Mouse (Mus musculus) c-Kit-positive CD71-negative TER-119-negative erythroid progenitor cells, embryonic 14.5 days (primary cell): ENCODE data around the gene Myrip.

Experiments used
- DNase-seq: peaks from one replicate; pipeline ENCODE4 v3.0.0-alpha.2; 2013; ENCODE audit warnings: low read depth

Myrip gene

DNA sequence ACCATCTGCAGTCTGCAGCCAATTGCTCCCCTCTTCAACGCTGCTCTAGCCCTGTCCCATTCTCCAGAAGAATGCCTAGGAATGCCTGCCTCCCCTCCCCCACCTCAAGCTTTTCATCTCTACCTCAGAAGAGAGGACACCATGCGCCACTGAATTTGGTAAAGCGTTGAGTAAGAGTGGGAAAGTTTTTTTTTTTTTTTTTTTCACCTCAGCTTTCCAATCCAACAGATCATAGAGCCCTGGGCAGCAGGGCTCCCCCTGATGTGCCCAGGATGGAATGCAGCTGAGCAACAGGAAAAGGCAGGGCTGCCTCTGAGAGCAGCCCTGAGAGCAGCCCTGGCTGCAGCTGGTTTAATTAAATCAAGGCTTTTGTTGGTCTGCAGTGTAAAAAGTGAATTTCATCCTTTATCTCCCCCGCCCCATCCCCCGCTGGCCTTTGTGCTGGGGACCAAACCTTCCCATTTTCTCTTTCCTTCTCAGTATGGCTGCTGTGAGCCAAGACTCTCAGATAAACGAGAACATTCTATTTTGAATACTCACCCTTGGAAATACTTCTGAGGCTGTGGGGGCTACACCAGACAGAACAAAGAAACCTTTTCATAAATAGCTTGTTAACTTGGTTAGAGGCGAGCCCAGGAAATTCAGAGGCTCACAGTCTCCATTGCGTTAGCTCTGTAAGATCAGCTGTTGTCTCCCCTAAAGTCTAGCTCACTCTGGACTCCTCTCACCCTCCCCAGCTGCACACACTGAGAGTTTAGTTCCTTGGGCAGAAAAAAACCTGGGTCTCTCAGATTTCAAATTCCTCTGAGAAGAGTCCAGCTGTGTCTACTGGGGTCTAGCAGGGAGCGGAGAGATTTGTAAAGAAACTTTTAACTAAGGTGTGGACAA lies 154.7 kb downstream of the Myrip start:
- no peak for DNase-seq

DNA sequence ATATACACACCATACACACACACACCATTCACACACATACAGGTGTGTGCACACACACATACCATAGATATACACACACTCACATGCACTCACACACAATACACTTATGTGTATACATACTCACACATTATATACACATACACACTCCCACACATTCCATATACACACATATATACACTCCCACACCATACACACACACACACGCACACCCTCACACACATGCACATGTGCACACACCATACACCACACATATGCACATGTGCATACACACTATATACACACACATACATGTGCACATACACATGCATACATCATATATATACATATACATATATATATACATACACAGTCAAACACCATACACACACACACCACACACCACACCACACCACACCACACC lies 169.1 kb downstream of the Myrip start:
- DNase-seq = no peak

DNA sequence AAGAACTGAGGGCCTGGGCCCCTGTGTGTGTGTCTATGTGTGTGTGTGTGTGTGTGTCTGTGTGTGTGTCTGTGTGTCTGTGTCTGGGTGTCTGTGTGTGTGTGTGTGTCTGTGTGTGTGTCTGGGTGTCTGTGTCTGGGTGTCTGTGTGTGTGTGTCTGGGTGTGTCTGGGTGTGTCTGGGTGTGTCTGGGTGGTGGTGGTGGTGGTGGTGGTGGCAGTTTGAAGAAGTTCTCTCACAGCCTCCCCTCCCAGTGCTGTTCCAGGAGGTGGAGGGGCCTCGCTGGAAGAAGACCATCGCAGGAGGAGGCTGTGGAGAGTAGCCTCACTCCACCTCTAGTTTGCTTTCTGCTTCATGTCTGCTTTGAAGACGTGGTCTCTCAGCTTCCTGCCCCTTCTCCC lies 180.3 kb downstream of the Myrip start:
- DNase-seq = no peak

- no peak for DNase-seq
Observed at GRCm38 (mm10) chr9:120482382-120482781, 181.1 kb downstream of the Myrip start.

- no peak for DNase-seq
Observed at GRCm38 (mm10) chr9:120483101-120483500, 181.8 kb downstream of the Myrip start.

- DNase-seq = no peak
Observed at GRCm38 (mm10) chr9:120487076-120487475, 185.8 kb downstream of the Myrip start.

DNA sequence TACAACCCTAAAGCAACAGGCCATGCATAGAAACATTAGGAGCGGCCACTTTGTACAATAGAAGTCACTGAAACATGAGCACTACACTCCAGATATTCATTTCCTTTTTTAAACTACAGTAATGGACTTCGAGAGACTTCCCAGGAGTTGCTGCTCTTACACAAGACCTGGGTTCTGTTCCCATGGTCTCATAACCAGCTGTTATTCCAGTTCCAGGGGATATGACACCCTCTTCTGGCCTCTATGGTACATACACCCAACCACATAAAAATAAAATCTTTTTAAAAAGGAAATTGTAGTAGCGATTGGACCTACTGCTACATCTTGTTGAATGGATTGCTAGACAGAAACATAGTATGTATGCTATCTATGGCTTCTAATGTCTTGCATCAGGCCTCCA lies 190.2 kb downstream of the Myrip start:
- no peak for DNase-seq

GRCm38 (mm10) chr9:120492010-120492399 lies 190.7 kb downstream of the Myrip start, which contains the start of gene Eif1b:
Gene Eif1b, plus strand, starts transcription at chr9:120492232.
- no peak for DNase-seq

GRCm38 (mm10) chr9:120492400-120493351 lies 191.4 kb downstream of the Myrip start:
- DNase-seq = peak; percentile 61

GRCm38 (mm10) chr9:120493781-120494180 lies 192.5 kb downstream of the Myrip start:
- no peak for DNase-seq

GRCm38 (mm10) chr9:120496691-120497090 lies 195.4 kb downstream of the Myrip start:
- DNase-seq = peak; percentile 61

DNA sequence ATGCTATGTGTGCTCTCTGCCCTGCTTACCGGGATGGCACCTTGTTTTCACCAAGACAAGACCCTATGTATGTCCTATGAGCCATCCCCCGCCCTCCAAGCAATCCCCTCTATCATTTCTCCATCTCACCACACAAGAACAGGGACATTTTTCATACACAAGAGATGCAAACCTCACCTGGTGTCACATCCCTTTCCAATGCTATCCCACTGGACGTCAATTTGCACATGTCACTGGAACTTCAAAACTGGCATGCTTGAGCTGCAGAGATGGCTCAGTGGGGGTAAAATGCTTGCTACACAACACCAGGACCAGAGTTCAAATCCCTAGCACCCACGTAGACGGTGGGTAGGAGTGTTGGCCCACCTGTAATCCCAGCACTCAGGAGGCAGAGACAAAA lies 196.7 kb downstream of the Myrip start:
- DNase-seq = no peak

GRCm38 (mm10) chr9:120501191-120501902 lies 200.0 kb downstream of the Myrip start:
- DNase-seq = peak; percentile 41

- DNase-seq = peak; percentile 93
Observed at GRCm38 (mm10) chr9:120502013-120502412, 200.7 kb downstream of the Myrip start.

GRCm38 (mm10) chr9:120504423-120504822 lies 203.1 kb downstream of the Myrip start:
- DNase-seq = no peak

DNA sequence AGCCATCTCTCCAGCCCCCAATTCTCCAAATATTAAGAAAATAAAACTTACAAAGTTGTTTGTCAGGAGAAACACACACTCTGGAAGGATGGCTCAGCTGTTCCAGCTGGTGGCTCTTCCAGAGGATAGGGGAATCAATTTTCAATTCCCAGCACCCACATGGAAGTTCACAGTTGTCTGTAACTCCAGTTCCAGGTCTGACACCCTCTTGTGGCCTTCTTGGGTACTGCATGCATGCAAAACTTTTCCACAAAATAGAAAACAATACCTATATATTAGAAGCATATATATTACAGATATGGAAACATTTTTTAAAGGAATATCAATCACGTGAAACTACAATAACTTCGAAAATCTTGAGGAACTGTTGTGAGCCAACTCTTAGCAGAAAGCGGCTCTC lies 210.5 kb downstream of the Myrip start:
- DNase-seq = no peak

GRCm38 (mm10) chr9:120516720-120517119 lies 215.4 kb downstream of the Myrip start:
- DNase-seq = no peak

DNA sequence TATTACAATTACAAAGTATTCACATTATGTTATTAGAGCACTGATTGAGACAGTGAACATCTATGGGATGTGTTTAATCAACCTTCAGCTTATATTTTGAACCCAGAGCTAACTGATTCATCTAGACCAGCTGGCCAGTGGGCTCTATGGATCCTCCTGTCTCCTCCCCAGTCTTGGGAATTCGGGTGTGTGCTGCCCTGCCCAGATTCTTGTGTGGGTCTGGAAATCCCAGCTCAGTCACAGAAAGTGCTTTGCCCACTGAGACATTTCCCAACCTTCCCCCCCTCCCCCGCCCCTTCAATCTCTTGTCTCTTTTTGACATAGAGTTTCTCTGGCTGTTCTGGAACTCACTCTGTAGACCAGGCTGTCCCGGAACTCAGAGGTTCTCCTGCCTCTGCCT lies 217.6 kb downstream of the Myrip start:
- DNase-seq = no peak

DNA sequence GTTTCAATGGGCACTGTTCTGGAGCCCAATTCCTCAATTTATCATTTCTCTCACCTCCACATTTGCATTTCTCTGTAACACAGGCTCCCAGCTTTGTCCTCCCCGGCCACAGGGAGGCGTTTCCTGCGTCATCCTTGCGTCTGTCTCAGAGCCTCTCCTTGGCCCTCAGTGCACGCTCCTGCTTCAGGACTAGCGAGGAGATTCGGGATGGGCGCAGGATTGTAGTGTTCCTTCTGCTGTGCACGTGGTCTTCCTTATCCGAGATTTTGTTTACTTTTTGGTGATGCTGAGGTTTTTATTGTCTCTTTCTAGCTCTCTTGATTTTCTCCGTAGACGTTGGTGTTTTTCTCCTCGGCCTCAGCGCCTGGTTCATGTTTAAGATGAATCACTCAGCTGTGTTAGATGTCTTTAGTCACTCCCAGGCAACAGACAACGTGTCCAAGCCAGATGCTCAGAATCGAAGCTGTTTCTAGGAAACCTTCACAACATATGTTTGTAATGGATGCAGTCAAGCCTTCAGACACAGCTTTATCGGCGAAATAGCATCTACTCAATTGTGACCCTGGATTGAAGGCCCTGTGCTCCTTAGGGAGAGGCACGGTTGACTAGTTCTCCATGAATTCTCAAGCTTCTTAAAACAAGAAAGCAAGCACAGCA lies 218.3 kb downstream of the Myrip start:
- DNase-seq = no peak

DNA sequence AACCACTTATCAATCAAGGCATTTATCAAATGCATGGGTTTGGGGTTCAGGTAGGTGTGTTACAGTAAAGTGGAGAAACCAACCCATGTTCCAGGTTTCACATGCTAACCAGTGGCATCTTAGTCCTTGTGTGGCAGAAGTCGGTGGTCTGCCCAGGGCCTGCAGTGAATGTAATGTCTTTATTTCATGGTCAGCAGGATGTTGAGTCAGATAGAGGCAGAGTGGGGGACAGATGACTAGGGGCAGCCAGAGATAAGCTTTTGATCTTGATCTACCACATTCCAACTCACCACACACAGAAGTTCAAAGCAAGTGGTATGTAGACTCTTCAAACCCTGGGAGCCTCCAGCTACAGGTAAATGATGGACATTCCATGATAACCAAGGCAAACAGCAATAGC lies 219.8 kb downstream of the Myrip start:
- no peak for DNase-seq
